ENCODE assay signal across 27 mouse cellular contexts in genomic region chr16:34351575-34352150, GRCm38 (mm10).
DNase-seq lines count a peak whose midpoint lies in the region; ATAC-seq lines count a peak whose summit lies in the region.
"Had no signal": no experiment of that assay in that cellular context is flagged by ENCODE, and none has a peak within 500 bp of the region (broad histone marks: within the 10 kb centered on the region; RNA-seq: fewer than 3 reads in every experiment).

No protein-coding gene starts in this region.

- 76% methylated on average over 7 of the region's 7 CpGs for WGBS in heart, embryonic 10.5 days
- 54% methylated on average over 7 of the region's 7 CpGs for WGBS in kidney, embryonic 15.5 days

- no peak overlapping the region for H3K4me3 ChIP-seq in heart, embryonic 10.5 days
- no peak overlapping the region for H3K4me3 ChIP-seq in kidney, embryonic 15.5 days (replicated peaks)
- H3K4me3 ChIP-seq: erythroblast, embryonic 14.5 days; heart, embryonic 13.5 days; hindbrain, embryonic 13.5 days; megakaryocyte, embryonic 14.5 days; midbrain, embryonic 12.5 days; myocyte; neural tube, embryonic 13.5 days had no signal

- H3K4me2 ChIP-seq in kidney, embryonic 15.5 days: no peak overlapping the region
- H3K4me2 ChIP-seq: heart, embryonic 13.5 days; hindbrain, embryonic 13.5 days; lung, embryonic 14.5 days; midbrain, embryonic 12.5 days; neural tube, embryonic 13.5 days had no signal

- peaks cover 2% of the 10 kb centered on the region for H3K36me3 ChIP-seq in heart, embryonic 10.5 days
- H3K36me3 ChIP-seq in kidney, embryonic 15.5 days: 0 out of 2 replicates have a peak, but pooled peaks cover 3% of the 10 kb centered on the region
- H3K36me3 ChIP-seq: heart, embryonic 13.5 days had no signal

- peak overlapping the region; percentile 86 for H3K27ac ChIP-seq in heart, embryonic 10.5 days
- H3K27ac ChIP-seq in kidney, embryonic 15.5 days: no peak overlapping the region
- H3K27ac ChIP-seq: hindbrain, embryonic 13.5 days; liver, embryonic 14.5 days; midbrain, embryonic 12.5 days; neural tube, embryonic 13.5 days had no signal

- no peak overlapping the region for H3K9ac ChIP-seq in kidney, embryonic 15.5 days
- H3K9ac ChIP-seq: heart, embryonic 13.5 days; hindbrain, embryonic 13.5 days; liver, embryonic 14.5 days; lung, embryonic 14.5 days; midbrain, embryonic 12.5 days; neural tube, embryonic 13.5 days had no signal

- H3K9me3 ChIP-seq in heart, embryonic 10.5 days: no peaks in the 10 kb centered on the region
- no peaks in the 10 kb centered on the region for H3K9me3 ChIP-seq in kidney, embryonic 15.5 days (replicated peaks)
- H3K9me3 ChIP-seq: heart, embryonic 13.5 days; hindbrain, embryonic 13.5 days; megakaryocyte, embryonic 14.5 days; midbrain, embryonic 12.5 days; neural tube, embryonic 13.5 days had no signal

- H3K4me1 ChIP-seq in heart, embryonic 10.5 days: peaks cover 40% of the 10 kb centered on the region
- peaks cover 33% of the 10 kb centered on the region for H3K4me1 ChIP-seq in kidney, embryonic 15.5 days
- H3K4me1 ChIP-seq: midbrain, embryonic 12.5 days had no signal

- no peaks in the 10 kb centered on the region for H3K27me3 ChIP-seq in heart, embryonic 10.5 days (ENCODE audit: insufficient read depth, poor library complexity, severe bottlenecking)
- H3K27me3 ChIP-seq in kidney, embryonic 15.5 days: no peaks in the 10 kb centered on the region
- H3K27me3 ChIP-seq: heart, embryonic 13.5 days; hindbrain, embryonic 13.5 days; midbrain, embryonic 12.5 days; neural tube, embryonic 13.5 days had no signal

- ATAC-seq in kidney, embryonic 15.5 days (replicated peaks; ENCODE audit: low FRiP score): 0 out of 2 replicates have a peak, but pooled peaks have one; percentile 15
- ATAC-seq: forebrain, embryonic 16.5 days had no signal

- peak; percentile 6 for DNase-seq in adrenal gland, adult 2 months
- DNase-seq in adrenal gland, postnatal 36 days: no peak
- DNase-seq in heart, embryonic 10.5 days (ENCODE audit: low spot score): no peak
- no peak for DNase-seq in heart, adult 8-10 months (ENCODE audit: low spot score)
- DNase-seq in kidney, adult 11 months: no peak
- peak; percentile 51 for DNase-seq in lung, postnatal 36 days
- no peak for DNase-seq in lung, postnatal 4 days
- DNase-seq: adrenal gland, postnatal 14 days; cerebellum, adult 11-12 months; cerebellum, adult 9-11 months; embryo, embryonic 11 days; heart, postnatal 14 days; kidney, adult 9 months; liver; lung, embryonic 14.5 days; right cerebral cortex, postnatal 4 days; thymus, postnatal 4 days had no signal

Comparison
In these comparisons a context has a peak if more than half of its experiments do, and no peak if none do; other contexts are left out.
1. DNase-seq: peak in adrenal gland, adult 2 months (single experiment) and lung, postnatal 36 days (single experiment); none in adrenal gland, postnatal 36 days (0 of 2), heart, embryonic 10.5 days (single experiment), heart, adult 8-10 months (single experiment), kidney, adult 11 months (single experiment) and lung, postnatal 4 days (0 of 2).